Mouse (Mus musculus): ENCODE results near the gene Sst.
"Not testable (repeated sequence)": the region's sequence is repeated elsewhere in the genome, so short reads cannot be mapped to it uniquely, and the experiment has no call there.

The Sst gene

GRCm38 (mm10) chr16:23890636-23891035 is at the start of gene Sst:
Gene Sst, minus strand, starts transcription at chr16:23890958.
- DNase-seq, result no peak

GRCm38 (mm10) chr16:23934397-23934796 is 43.6 kb upstream of the Sst start:
- DNase-seq, result no peak

GRCm38 (mm10) chr16:23932294-23932693 is 41.5 kb upstream of the Sst start, which contains the start of gene Rtp2:
Gene Rtp2, minus strand, starts transcription at chr16:23932394.
- no peak for DNase-seq

- DNase-seq, result no peak
These were observed 40.5 kb upstream of the Sst start for GRCm38 (mm10) chr16:23931275-23931674.

- DNase-seq, result no peak
These were observed 39.8 kb upstream of the Sst start for GRCm38 (mm10) chr16:23930426-23931073.

- DNase-seq, result no peak
These were observed 36.8 kb upstream of the Sst start for GRCm38 (mm10) chr16:23927301-23928114.

GRCm38 (mm10) chr16:23922906-23923305 is 32.1 kb upstream of the Sst start:
- no peak for DNase-seq

- no peak for DNase-seq
These were observed 30.9 kb upstream of the Sst start for GRCm38 (mm10) chr16:23921697-23922096.

- DNase-seq, result no peak
These were observed 28.7 kb upstream of the Sst start for GRCm38 (mm10) chr16:23919418-23919817.

- DNase-seq, result no peak
These were observed 22.6 kb upstream of the Sst start for GRCm38 (mm10) chr16:23913401-23913800.

- no peak for DNase-seq
These were observed 22.0 kb upstream of the Sst start for GRCm38 (mm10) chr16:23912741-23913140.

GRCm38 (mm10) chr16:23909015-23909354 is 18.2 kb upstream of the Sst start:
- DNase-seq, result not testable (repeated sequence)

- DNase-seq, result not testable (repeated sequence)
These were observed 17.6 kb upstream of the Sst start for GRCm38 (mm10) chr16:23908076-23909014.

GRCm38 (mm10) chr16:23906586-23906985 is 15.8 kb upstream of the Sst start:
- DNase-seq, result not testable (repeated sequence)

GRCm38 (mm10) chr16:23901411-23901810 is 10.7 kb upstream of the Sst start:
- DNase-seq, result no peak

- no peak for DNase-seq
These were observed 9.3 kb upstream of the Sst start for GRCm38 (mm10) chr16:23900061-23900460.

- peak; percentile 79 for DNase-seq
These were observed 8.1 kb upstream of the Sst start for GRCm38 (mm10) chr16:23898840-23899239.

- DNase-seq, result peak; percentile 64
These were observed 7.3 kb upstream of the Sst start for GRCm38 (mm10) chr16:23897984-23898586.

GRCm38 (mm10) chr16:23897486-23897885 is 6.7 kb upstream of the Sst start:
- no peak for DNase-seq

GRCm38 (mm10) chr16:23895135-23895534 is 4.4 kb upstream of the Sst start:
- DNase-seq, result no peak

GRCm38 (mm10) chr16:23890151-23890550 is 607 bp downstream of the Sst start:
- no peak for DNase-seq

GRCm38 (mm10) chr16:23887910-23888579 is 2.7 kb downstream of the Sst start:
- no peak for DNase-seq
